Mouse (Mus musculus) CD4-positive, CD25-positive, alpha-beta regulatory T cell, adult 2 months (primary cell): ENCODE data around the gene Xpnpep2.

Experiments used
- DNase-seq: peaks from one replicate; pipeline ENCODE4 v3.0.0-alpha.2; 2012; ENCODE audit warnings: low read depth, low spot score

Xpnpep2 gene

GRCm38 (mm10) chrX:48124132-48125071 lies 15.9 kb downstream of the Xpnpep2 start:
- peak; percentile 77 for DNase-seq

- DNase-seq = no peak
Observed at GRCm38 (mm10) chrX:48126903-48127476, 18.5 kb downstream of the Xpnpep2 start.

- peak; percentile 59 for DNase-seq
Observed at GRCm38 (mm10) chrX:48127502-48128218, 19.1 kb downstream of the Xpnpep2 start.

- DNase-seq = no peak
Observed at GRCm38 (mm10) chrX:48129167-48129566, 20.6 kb downstream of the Xpnpep2 start.

- peak; percentile 73 for DNase-seq
Observed at GRCm38 (mm10) chrX:48136935-48137334, 28.4 kb downstream of the Xpnpep2 start.

- DNase-seq = peak; percentile 42
Observed at GRCm38 (mm10) chrX:48138011-48138410, 29.5 kb downstream of the Xpnpep2 start.

- peak; percentile 67 for DNase-seq
Observed at GRCm38 (mm10) chrX:48138539-48139275, 30.2 kb downstream of the Xpnpep2 start.

GRCm38 (mm10) chrX:48139368-48140285 lies 31.1 kb downstream of the Xpnpep2 start:
- peak; percentile 37 for DNase-seq

- DNase-seq = peak; percentile 38
Observed at GRCm38 (mm10) chrX:48140286-48140877, 31.9 kb downstream of the Xpnpep2 start.

GRCm38 (mm10) chrX:48141481-48141880 lies 33.0 kb downstream of the Xpnpep2 start:
- peak; percentile 81 for DNase-seq

GRCm38 (mm10) chrX:48143415-48144335 lies 35.1 kb downstream of the Xpnpep2 start:
- DNase-seq = peak; percentile 82

- peak; percentile 84 for DNase-seq
Observed at GRCm38 (mm10) chrX:48146262-48146661, 37.7 kb downstream of the Xpnpep2 start, which contains the start of gene Sash3. Gene Sash3 (plus strand): TSS chrX:48146436.

- peak; percentile 45 for DNase-seq
Observed at GRCm38 (mm10) chrX:48147226-48147625, 38.7 kb downstream of the Xpnpep2 start.

GRCm38 (mm10) chrX:48147741-48148186 lies 39.2 kb downstream of the Xpnpep2 start:
- peak; percentile 76 for DNase-seq

- DNase-seq = no peak
Observed at GRCm38 (mm10) chrX:48152106-48152505, 43.6 kb downstream of the Xpnpep2 start.

GRCm38 (mm10) chrX:48153414-48153813 lies 44.9 kb downstream of the Xpnpep2 start:
- no peak for DNase-seq

- DNase-seq = no peak
Observed at GRCm38 (mm10) chrX:48153949-48154348, 45.4 kb downstream of the Xpnpep2 start.

GRCm38 (mm10) chrX:48155489-48155888 lies 47.0 kb downstream of the Xpnpep2 start:
- DNase-seq = no peak

- no peak for DNase-seq
Observed at GRCm38 (mm10) chrX:48157396-48157795, 48.9 kb downstream of the Xpnpep2 start.
